Mouse (Mus musculus): ENCODE measurements around the gene Neurl3.
A peak's percentile ranks its signal among the peaks of the same experiment; 100 is the strongest.

Neurl3 gene

DNA sequence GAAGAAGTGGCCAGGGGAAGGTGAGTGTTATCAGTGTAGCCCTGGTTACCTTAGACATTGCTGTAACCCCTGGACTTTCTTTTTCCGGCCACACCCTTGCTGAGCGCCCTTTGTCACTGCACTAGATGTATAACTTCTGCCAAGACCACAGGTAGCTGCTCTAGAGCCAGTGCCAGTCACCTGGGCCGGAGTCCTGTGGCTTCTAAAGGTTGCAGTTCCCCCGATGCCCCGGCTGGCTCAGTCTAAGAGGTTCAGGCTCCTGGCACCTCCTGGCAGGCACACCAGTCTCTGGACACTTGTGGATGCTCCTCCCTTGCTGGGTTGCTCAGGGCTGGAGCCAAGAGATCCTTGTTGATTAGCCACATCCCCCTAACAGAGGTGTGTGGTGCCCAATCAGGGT, at the start of gene Neurl3:
TSS of gene Neurl3 (minus strand) at position 225 of the 400 bp plus-strand sequence.
- DNase-seq (ENCODE audit: low spot score in 2 of 2): no peak

DNA sequence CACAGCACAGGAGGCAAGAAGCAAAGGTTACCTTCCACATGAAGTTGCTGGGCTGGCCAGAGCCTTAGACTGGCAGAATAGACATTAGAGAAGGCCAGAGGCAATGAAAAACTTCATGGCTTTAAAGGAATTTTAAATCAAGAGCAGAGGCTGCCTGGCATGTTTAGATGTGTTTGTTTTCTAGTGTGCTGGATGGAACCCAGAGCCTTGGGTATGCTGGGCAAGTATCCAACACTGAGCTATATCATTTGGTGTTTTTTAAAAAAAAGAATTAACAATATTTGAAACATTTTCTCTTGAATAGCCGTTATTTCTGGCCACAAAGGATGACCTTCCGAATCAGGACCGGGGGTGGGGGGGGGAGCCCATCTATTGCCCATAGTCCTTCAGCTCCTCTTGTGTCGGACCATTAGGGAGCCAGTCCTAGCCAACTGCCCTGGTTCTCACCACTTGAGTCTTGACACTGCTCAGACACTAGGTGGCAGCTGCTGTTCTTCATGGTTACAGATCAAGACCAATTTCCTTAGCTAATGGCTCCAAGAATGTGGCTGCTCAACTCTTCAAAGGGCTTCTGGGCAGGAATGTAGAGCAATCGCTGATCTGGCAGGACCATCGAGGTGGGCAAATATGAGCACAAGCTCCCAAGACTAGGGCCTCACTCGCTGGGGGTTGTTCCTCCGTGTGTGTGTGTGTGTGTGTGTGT, 49.4 kb upstream of the Neurl3 start:
- no peak for DNase-seq (ENCODE audit: low spot score in 2 of 2)

DNA sequence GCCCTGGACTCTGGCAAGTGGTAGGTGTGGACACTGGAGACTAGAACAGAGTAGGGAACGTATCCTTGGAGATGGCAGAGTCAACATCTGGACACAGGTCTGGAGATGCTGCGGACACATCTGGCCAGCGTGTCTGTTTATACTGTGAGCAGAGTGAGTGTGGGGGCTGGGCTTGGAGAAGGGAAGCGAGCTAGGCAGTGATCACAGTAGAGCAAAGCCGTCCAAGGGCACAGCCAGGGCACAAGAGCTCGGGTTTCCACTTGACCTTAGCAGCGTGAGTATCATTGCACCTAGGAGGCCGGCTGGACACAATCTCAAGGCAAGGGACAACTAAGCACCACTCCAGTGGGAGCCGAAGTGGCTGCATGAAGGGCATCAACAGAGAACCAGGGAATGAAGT, 48.6 kb upstream of the Neurl3 start:
- no peak for DNase-seq (ENCODE audit: low spot score in 2 of 2)

DNA sequence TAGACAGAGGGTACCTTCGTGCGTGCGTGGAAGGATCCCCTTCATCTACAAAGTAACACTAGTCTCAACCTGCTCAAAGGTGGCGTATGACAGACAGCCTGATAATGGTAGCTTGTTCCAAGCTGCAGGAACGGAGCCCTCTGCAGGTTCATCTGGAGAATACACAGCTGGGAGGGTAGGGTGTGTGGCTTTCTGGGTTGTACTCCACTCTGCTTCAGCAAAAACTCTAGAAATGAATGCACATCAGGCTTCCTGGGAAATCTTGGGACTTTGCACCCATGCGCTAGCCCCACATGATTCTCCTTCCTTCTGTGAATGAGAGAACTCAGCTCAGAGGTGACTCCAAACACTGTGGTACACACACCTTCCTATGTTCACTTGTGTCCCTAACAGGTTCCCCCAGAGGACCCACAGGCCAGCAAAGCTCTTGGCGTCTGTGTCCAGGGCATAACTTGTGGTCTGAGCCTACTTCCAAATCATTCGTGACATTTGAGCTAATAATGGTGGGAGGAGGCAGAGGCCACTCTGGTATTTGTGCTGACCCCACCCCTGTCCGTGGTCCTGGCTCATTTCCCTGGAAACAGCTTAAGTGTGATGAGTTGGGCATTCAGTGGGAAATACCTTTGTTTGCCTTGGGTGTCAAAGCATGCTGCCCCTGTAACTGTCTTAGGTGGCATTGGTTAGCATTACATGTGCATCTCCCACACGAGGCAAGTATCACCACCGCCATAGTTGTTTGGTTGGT, 47.5 kb upstream of the Neurl3 start:
- no peak for DNase-seq (ENCODE audit: low spot score in 2 of 2)

DNA sequence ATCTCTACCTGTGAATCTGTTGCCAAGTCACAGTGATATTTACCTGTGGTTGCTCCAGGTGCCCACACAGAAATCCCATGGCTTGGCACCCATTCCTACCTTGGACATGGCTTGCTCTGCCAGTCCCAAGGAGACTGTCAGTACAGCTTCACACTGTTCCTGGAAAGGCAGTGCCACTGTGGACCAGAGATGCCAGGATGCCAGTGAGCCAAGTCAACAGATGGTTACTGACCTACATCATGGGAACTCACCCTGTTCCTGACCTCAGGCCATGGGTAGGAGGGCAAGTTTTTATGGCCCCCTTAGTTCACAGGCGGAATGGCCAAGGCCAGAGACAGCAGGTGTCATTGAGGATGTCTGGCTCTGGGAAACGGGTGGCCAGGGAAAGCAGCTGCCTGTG, 46.7 kb upstream of the Neurl3 start:
- no peak for DNase-seq (ENCODE audit: low spot score in 2 of 2)

DNA sequence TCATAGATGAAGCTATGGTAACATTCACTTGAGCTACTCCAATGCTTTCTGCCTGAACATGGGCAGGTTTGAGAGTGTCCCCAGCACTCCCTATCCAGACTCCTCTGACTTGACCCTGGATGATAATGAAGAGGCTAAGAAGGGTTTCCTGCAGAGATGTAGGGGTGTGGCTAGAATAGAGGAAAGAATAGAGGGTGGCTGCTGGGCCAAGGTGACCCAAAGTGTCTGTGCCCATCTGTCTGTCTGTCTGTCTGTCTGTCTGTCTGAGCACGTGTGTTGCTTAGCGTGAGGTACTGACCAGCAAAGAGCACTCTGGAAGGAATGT, 41.3 kb upstream of the Neurl3 start:
- DNase-seq (ENCODE audit: low spot score in 2 of 2): no peak

DNA sequence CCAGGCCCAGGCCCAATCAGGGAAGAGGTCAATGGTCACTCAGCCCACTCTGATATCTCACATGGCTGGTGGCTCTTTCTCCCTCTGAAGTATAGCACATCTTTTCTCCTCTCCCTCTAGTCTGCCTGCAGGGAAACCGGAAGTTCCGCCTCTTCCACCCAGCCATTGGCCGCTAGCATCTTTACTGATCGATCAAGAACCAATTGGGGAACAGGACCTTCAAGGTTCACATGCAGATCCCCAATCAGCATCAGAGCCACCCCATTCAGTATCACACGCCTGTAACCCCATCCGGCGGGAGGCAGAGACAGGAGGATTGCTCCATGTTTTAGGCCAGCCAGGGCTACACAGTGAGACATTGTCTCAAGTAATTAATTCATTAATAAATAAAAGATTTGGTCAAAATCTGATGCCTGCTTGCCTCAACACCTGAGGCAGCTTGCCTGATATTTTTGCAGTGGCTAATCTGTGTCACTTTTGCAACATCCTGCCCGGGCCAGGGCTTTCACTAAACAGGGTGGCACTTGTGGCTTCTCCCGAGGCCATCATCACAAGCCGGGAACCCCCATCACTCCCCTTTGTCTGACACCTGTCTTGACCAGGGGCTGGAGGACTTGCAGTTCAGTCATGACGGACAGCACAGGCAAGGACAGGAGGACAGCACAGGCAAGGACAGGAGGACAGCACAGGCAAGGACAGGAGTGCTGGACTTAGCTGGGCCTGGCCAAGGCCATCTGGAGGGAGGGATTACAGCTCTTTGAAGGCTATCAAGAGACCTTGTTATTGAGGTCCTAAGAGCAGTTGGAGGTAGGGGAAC, 40.7 kb upstream of the Neurl3 start:
- no peak for DNase-seq (ENCODE audit: low spot score in 2 of 2)

DNA sequence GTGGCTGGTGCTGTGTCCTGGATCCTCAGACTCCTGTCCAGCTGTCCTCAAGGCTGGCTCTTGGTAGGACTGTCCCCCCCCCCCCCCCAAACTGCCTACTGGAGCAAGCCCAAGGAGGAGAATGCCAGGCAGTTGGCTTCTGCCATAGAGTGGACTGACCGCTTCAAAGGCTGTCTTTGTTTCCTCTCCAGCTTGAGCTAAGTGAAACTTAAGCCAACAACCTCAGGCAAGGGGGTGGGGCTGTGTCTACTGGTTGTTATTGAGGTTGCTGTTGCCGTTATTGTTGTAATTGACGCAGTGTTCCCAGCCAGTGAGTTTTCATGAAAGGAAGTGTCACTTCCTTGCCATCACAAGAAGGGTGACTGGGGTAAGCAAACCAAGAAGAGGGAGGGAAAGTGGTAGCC, 35.0 kb upstream of the Neurl3 start:
- no peak for DNase-seq (ENCODE audit: low spot score in 2 of 2)

DNA sequence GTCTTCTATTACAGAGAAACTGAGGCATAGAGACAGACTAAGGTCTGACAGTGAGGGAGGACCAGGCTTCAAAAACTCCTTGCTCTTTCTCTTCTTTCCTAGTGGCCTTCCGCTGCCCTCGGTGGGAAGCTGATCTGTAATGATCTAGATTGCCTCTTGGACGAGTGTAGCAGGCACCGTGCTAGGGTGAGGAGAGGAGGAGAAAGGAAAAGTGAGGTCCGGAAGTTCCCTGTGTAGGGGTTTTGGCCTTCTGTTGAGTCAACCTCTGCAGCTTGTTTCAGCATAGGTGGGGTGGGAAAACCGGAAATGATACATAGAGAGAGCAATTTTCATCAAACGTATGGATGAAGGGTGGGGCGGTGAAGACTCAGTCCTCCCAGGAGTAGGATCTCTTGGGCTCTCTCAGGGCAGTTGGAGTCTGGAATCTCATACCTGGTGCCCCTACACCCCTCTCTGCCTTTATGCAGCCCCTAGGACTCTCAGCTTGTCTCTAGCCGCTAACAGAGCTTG, 34.5 kb upstream of the Neurl3 start:
- DNase-seq (ENCODE audit: low spot score in 2 of 2): no peak

DNA sequence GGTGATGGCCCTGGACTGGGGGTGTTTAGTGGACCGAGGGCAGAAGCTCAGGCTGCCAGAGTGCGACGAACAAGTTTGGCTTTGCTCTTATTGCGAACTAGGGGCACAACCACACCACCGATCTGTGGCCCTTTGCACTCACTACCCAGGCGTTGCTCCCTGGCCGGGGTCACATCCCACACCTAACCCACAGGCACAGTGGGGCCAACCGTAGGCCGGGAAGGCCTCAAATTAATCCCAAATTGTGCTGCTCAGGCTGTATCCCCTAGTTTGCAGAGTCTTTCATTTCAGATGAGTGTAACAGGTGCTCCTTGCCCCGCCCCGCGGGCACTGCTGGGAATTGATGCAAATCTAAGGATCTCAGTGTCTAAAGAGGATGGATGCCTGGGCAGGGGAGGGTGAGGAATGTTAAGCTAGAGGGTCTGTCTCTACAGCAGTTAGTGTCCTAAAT, 34.0 kb upstream of the Neurl3 start:
- no peak for DNase-seq (ENCODE audit: low spot score in 2 of 2)

DNA sequence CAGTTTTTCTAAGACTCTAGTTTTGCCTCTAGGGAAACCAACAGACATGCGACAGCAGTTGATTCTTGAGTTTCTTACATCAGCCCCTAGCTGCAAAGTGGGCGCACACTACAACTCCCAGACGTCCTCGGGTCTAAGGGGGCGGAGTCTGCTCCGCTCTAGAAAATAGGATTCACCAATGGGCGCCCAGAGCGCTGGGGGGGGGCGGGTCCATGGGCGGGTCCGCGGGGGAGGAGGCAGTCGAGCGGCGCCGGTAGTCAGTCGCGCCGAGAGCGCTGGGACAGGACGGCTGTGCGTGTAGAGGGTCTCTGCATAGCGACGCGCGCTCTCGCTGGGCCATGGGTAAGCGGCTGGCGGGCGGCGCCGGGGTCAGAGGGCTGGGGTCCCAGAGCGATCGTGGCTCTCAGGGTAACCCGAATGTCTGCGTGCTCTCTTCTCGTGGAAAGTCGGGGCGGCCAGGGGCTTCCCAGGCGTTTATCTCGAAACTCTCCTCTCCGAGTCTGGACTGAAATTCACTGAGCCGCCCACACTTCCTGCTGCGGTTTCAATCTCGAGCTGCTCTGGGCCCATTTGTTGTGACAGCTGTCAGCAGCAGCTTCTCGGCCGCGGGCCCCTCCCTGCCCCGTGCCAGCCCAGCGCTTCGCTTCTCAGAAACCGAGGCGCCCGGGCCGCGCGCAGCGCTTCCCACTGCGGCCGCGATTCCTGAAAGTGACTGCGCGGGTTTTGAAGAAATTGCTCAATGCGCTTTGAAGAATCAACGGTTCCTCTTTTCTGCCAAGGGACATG, 33.2 kb upstream of the Neurl3 start, which contains the start of gene Arid5a:
TSS of gene Arid5a (plus strand) at position 239 of the 786 bp plus-strand sequence.
- peak; percentile 63 to 76 for DNase-seq (ENCODE audit: low spot score in 2 of 2)

DNA sequence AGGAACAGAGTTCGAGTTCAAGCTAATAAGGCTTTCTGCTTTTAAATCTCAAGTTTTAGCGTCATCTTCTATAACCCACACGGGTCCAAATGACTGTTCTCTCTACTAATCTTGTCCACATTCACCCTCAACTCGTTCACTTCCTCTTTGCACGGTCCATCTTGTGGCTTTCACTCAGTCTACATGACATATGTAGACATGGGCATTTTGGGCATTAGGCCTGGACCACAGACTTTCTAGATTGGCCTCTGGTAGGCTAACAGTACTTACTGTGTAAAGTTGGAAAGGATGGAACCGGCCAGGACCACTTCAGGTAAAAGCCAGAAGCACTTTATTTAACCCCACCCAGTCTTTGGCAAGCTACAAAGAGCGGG, 32.6 kb upstream of the Neurl3 start:
- no peak for DNase-seq (ENCODE audit: low spot score in 2 of 2)

DNA sequence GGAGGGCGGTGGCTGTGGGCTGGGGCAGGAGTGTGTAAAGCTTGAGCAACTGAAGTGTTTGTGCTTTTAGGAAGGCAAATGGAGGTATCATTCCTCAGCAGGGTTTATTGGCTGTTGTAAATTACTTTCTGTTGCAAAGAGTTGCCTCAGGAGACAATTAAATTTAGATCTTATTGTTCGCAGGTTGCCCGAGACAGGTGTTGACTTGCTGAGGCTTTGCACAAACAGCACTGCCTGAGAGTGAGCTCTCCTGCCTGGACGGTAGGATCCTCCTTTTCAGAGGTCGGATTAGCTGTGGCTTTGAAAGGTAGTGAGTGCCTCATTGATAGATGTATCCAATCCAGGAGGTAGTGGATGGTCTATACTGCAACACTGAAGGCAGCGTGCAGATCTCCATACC, 31.6 kb upstream of the Neurl3 start:
- no peak for DNase-seq (ENCODE audit: low spot score in 2 of 2)

DNA sequence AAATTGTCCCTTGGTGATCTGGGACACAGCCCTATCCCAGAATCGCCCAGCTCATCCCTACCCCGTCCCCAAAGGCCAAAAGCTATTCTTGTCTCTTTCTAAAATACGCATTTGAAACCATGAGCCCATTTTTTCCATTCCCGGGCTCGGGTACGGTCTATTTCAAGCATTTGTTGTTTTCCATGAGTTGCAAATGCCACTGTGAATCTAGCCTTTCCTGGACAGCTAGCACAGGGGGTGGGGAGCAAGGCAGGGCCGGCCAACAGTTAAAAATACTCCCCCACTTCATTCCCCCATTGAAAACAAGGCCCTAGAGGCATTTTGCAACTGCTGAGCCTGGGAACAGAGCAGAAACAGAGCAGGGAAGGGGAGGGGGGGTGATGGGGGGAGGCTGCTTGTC, 30.3 kb upstream of the Neurl3 start:
- no peak for DNase-seq (ENCODE audit: low spot score in 2 of 2)

DNA sequence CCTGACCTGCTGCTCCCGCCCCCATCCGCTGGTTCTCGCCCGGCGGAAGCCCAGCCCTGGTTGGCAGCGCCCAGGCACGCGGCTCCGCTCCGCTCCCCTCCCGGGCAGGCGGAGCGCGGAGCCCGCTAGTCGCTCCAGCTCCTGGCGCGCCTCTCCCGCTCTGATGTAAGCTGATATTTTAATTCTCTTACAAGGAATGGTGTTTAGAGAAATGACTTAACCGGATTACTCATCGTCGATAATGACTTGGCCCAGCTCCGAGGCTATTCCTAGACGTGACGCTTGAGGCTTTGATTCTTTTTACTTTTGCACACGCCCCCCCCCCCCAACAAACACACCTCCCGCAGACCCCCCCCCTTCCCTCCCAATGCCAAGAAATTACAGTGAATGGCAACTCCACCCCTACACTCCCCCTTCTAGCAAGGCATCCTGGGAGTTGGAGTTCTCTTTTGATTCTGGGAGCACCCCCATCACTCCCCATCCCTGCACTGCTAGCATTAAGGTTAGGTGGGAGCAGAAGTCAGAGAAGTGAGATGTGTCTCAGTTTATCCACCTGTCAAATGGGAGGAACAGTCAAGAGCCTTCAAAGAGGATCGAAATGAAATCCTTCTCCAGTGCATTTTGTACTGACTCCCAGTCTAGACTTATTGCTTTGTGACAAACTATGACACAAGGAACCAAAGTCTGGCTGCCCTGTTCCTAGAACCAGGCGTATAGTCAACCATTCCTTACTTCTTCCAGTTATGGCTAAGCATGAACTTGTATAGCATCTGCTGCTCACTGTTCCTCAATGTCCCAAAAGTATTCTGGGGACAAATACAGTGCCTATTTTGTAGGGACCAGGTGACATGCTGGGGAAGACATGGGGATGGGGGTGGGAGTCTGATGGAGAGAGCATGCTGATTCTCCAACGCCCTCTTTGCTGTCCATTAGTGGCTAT, 29.2 kb upstream of the Neurl3 start:
- DNase-seq (ENCODE audit: low spot score in 2 of 2): peak in 1 of 2 experiments; percentile 52

DNA sequence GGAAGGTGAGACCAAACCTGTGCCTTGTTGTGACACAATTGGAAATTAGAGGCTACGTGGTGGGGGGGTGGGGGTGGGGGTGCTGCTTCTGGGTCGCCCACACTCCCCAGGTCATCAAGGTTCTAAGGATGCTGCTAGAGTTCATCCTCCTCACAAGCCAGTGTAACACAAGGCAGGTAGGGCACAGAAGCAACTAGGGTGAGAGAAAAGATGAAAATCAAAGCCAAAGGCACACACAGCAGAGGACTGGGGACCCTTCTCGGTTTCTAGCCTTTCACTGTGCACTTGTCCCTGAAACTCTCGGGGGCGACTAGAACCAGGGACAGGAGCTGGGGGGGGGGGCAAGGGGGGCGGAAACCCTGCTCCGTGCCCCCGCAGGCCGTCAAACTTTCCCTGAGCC, 28.5 kb upstream of the Neurl3 start:
- no peak for DNase-seq (ENCODE audit: low spot score in 2 of 2)

DNA sequence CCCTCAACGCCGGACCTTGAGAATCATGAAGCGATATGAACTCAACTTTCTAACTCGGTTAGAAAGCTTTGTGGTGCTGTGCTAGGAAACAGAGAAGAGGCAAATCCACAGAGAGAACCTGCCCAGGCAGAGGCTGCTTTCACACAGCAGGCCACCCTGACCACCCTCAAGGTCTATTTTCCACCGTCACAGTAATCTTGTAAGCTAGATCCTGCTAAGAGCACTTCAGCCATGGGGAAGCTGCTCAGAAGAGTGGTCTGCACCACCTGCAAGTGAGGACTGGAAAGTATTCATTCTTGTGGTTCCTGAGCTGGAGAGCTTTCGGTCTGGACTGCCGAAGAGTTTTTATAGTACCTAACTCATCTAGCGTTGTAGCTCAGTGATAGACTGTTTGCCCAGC, 27.8 kb upstream of the Neurl3 start:
- no peak for DNase-seq (ENCODE audit: low spot score in 2 of 2)

DNA sequence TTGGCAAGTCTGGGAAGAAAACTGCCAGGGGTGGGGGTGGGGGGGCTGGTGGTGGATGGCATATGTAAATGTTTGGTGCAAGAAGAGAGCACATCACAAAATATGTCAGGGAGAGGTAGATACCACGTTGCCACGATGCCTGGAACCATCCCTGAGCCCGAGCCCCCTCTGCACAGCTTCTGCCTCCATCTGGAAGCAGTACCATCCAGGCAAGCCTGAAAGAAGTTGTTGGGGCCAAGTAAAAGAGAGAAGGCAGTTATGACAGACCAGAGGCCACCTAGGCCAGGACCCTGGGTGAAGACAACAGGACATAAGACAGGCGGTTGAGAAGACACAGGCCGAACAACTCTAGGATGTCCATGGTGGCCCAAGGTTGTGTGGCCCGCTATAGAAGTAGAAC, 26.0 kb upstream of the Neurl3 start:
- DNase-seq (ENCODE audit: low spot score in 2 of 2): no peak

DNA sequence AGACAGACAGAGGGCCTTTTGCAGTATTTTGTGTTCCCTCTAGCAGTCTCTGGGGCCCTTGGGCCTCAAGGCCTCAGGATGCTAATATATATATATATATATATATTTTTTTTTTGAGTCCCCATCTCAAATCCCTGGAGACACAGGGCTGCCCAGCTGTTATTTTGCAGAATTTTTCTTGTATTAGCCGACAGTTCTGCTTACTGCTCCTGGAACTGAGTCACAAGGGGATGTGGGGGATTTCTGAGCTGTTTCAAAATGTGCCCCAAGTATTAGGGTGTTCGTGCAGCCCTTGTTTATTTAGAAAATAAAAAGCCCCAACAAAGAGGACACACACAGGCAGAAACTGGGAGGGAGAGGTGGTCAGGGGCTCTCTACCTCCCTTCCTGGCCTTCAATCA, 25.2 kb upstream of the Neurl3 start:
- DNase-seq (ENCODE audit: low spot score in 2 of 2): no peak

DNA sequence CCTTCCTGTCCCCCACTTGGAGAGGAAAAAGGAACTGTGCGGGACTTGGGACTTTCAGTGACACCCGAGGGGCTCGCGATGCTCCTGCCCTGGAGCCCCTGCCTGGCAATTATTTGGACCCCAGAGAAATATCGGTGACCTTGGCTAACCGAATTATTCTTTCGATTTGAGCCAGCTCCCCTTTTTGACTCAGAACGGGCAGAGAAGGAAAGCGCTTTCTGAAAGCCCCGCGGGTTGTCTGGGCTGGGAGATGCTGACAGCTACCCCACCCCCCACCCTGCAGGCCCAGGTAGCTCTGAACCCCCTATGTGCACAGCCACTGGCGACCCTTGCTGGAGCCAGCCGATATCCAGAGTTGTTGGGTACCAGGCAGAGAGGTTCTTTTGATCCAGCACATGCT, 24.6 kb upstream of the Neurl3 start:
- no peak for DNase-seq (ENCODE audit: low spot score in 2 of 2)

DNA sequence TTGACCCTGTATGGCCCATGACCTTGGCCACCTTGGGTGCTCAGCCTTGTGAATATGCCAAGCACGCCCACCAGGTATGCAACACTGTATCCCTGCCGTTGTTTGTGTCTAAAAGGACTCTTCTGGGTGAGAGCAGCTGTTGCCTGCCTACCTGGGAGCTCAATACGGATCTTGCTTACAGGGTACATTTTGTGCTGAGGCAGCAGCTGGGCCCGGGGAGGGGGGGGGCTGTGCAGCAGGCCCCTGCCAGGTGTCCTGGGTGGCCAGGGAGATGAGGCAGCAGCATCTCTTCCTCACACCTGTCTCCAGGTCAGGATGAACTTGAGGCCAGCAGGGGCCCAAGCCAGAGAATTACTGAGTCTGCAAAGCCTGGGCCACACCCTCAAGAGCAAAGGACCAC, 23.6 kb upstream of the Neurl3 start:
- DNase-seq (ENCODE audit: low spot score in 2 of 2): no peak
